Mouse (Mus musculus): ENCODE data around the gene Oxsr1.
A peak's percentile ranks its signal among the peaks of the same experiment; 100 is the strongest.
"Not testable (repeated sequence)": the region's sequence is repeated elsewhere in the genome, so short reads cannot be mapped to it uniquely, and the experiment has no call there.

Oxsr1 gene

GRCm38 (mm10) chr9:119220249-119220648, 102.0 kb downstream of the Oxsr1 start:
- DNase-seq (ENCODE audit: extremely low spot score) = no peak

GRCm38 (mm10) chr9:119219667-119220066, 102.6 kb downstream of the Oxsr1 start:
- DNase-seq (ENCODE audit: extremely low spot score) = no peak

- not testable (repeated sequence) for DNase-seq (ENCODE audit: extremely low spot score)
Measured at GRCm38 (mm10) chr9:119215341-119215740, 106.9 kb downstream of the Oxsr1 start.

- no peak for DNase-seq (ENCODE audit: extremely low spot score)
Measured at GRCm38 (mm10) chr9:119214601-119215000, 107.6 kb downstream of the Oxsr1 start.

- no peak for DNase-seq (ENCODE audit: extremely low spot score)
Measured at GRCm38 (mm10) chr9:119212996-119213395, 109.2 kb downstream of the Oxsr1 start.

- no peak for DNase-seq (ENCODE audit: extremely low spot score)
Measured at GRCm38 (mm10) chr9:119208998-119209397, 113.2 kb downstream of the Oxsr1 start, which contains the start of gene Slc22a13. Slc22a13 (minus strand) TSS chr9:119209098.

GRCm38 (mm10) chr9:119207113-119207512, 115.1 kb downstream of the Oxsr1 start:
- no peak for DNase-seq (ENCODE audit: extremely low spot score)

GRCm38 (mm10) chr9:119206666-119207065, 115.6 kb downstream of the Oxsr1 start:
- DNase-seq (ENCODE audit: extremely low spot score) = no peak

- no peak for DNase-seq (ENCODE audit: extremely low spot score)
Measured at GRCm38 (mm10) chr9:119205756-119206155, 116.5 kb downstream of the Oxsr1 start.

GRCm38 (mm10) chr9:119203617-119204016, 118.6 kb downstream of the Oxsr1 start:
- DNase-seq (ENCODE audit: extremely low spot score) = no peak

GRCm38 (mm10) chr9:119201653-119202052, 120.6 kb downstream of the Oxsr1 start:
- no peak for DNase-seq (ENCODE audit: extremely low spot score)

GRCm38 (mm10) chr9:119199151-119199861, 122.9 kb downstream of the Oxsr1 start:
- no peak for DNase-seq (ENCODE audit: extremely low spot score)

GRCm38 (mm10) chr9:119192202-119192990, 129.8 kb downstream of the Oxsr1 start:
- peak; percentile 35 for DNase-seq (ENCODE audit: extremely low spot score)

All from embryo, embryonic 9.5 days (tissue).